Mouse (Mus musculus) bone marrow macrophage, adult 2 months (primary cell): Measurements from ENCODE around the gene Immp2l. TPM values are rescaled to one million over a fixed set of nuclear protein-coding genes. Genes with fewer than 3 reads are reported as not detected.
"Not testable (repeated sequence)": the region's sequence is repeated elsewhere in the genome, so short reads cannot be mapped to it uniquely, and the experiment has no call there.

ENCODE experiments used
- H3K27ac ChIP-seq: 2 replicates; pipeline ENCODE4 v1.5.1; 2012; ENCODE audit warnings: low read depth, low read length; ENCODE audit not compliant: insufficient read depth
- H3K4me1 ChIP-seq: 2 replicates; pipeline ENCODE4 v1.6.1; 2012; ENCODE audit warnings: low read length; ENCODE audit not compliant: control insufficient read depth, insufficient read depth
- H3K4me3 ChIP-seq: 2 replicates; pipeline ENCODE4 v1.5.1; 2012; ENCODE audit warnings: mild to moderate bottlenecking, low read length, moderate library complexity; ENCODE audit not compliant: insufficient read depth
- CTCF ChIP-seq: IDR thresholded peaks from 2 replicates; pipeline ENCODE4 v1.5.1; 2012; ENCODE audit warnings: low read depth, mild to moderate bottlenecking, low read length, moderate library complexity
- POLR2A ChIP-seq: IDR thresholded peaks from 2 replicates; pipeline ENCODE4 v1.6.1; 2012; ENCODE audit warnings: mild to moderate bottlenecking, low read depth, low read length, borderline replicate concordance
- polyA plus RNA-seq: library from polyadenylated mRNA; stranded (reverse); fragments of >200 nt; gene quantifications from 2 replicates; pipeline ENCODE4 v1.2.4, GENCODE M21; 2012; ENCODE audit not compliant: missing spikeins, insufficient read depth, insufficient read length

Gene Immp2l
- polyA plus RNA-seq, 1 experiment, result 2.3 TPM

DNA sequence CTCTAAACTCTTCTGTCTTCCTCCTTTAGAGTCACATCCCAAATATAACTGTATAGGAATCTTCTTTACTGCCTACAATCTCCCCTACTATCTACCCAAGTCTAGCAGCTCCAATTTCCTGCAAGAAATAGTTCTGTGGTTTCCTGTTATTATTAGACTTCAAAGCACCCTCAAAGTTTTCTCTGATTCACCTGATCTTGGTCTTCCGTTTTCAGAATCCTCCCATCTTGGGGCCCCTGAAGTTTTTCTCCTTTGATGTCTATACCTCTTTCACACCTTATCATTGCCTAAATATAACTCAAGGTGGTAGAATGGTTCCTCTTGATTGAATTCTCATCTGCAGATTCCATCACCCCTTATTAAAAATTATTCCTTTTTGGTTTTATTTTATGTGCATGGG, 704.6 kb downstream of the Immp2l start:
- no peaks in the 10 kb centered on the region for H3K4me1 ChIP-seq

GRCm38 (mm10) chr12:41729780-41730179, 705.9 kb downstream of the Immp2l start:
- H3K4me1 ChIP-seq, result no peaks in the 10 kb centered on the region
- TF ChIP-seq CTCF (no peak), POLR2A (no peak)
- H3K27ac ChIP-seq, result no peak overlapping the region
- no peak overlapping the region for H3K4me3 ChIP-seq

More for the DNA sequence above, 704.6 kb downstream of the Immp2l start:
- TF ChIP-seq CTCF (no peak), POLR2A (no peak)
- no peak overlapping the region for H3K27ac ChIP-seq
- H3K4me3 ChIP-seq, result no peak overlapping the region

DNA sequence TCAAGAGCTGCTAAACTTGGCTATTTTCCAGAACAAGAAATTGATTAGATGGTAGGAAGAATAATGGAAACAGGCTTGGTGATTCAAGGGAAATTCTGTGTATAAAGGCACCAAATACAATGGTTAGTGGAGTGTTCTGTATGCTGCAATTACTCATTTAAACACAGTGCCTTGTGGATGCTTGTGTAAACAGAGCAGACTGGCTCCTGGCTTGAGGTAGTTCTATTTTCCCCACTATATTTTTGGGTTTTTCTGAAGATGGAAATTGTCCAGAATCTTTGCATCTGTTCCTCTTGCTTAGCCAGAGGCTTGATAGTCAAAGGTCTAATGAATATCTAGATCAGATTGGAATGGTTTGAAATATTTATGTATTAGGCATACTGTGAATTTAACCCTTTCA, 709.3 kb downstream of the Immp2l start:
- H3K4me1 ChIP-seq, result no peaks in the 10 kb centered on the region
- no peak for TF ChIP-seq POLR2A
- TF ChIP-seq CTCF, result no peak
- no peak overlapping the region for H3K27ac ChIP-seq
- H3K4me3 ChIP-seq, result no peak overlapping the region

DNA sequence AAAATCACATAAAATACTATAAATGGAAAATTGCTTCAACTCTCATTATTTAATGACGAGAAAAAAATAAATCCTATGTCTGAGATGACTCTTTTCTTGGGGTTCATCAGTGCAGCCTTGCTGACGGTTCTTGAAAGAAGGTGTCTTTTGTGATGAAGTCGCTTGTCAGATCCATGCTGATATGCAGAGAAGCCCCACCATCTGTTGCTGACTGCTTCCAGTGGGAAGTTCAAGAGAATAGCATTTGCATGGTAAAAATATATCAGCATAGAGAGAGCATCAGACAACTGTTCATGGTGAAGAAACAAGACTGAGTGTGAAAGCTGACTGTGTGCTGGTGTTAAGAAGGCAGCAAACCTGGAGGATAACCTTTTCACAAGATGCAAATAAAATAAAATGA, 719.0 kb downstream of the Immp2l start:
- H3K4me3 ChIP-seq, result no peak overlapping the region
- H3K27ac ChIP-seq, result no peak overlapping the region
- TF ChIP-seq POLR2A (no peak), CTCF (no peak)
- no peaks in the 10 kb centered on the region for H3K4me1 ChIP-seq

DNA sequence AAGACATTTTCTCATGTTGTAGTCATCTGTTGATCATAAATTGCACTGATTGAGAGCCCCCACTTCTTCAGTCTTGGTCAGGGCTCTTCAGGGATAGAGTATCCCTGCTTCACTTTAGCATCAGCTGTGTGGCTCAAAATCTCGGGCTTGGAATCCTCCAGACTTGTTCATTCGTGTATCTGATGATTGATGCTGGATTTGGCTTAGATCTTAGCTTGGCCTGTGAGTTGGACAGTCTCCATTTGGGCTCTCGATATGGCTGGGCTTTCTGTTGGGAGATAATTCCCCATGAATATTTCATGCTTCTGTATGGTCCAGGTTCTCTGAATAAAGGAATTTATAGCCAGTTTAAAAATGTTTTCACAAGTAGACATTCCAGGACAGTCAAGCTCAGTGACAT, 739.5 kb downstream of the Immp2l start:
- no peak overlapping the region for H3K4me3 ChIP-seq
- no peaks in the 10 kb centered on the region for H3K4me1 ChIP-seq
- no peak for TF ChIP-seq POLR2A
- TF ChIP-seq CTCF, result no peak
- no peak overlapping the region for H3K27ac ChIP-seq

DNA sequence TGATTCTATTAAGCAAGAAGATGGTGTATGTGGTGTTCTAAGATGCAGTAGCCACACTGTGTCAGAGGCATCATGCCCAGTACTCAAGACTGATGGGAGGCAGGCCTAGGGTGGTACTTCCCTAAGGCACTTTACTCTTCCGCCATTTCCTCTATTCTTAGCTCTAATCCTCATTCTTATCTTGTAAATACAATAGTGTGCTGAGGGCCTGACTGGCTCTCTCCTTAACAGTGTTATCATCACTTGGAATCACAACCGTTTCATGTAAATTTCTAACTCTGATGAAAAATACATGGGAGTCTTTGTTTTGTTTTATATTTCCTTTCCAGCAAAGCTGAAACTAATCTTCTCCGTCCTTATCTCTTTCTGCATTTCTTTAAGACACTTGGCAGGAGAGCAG, 750.1 kb downstream of the Immp2l start:
- no peak overlapping the region for H3K4me3 ChIP-seq
- TF ChIP-seq POLR2A (no peak), CTCF (no peak)
- no peak overlapping the region for H3K27ac ChIP-seq
- no peaks in the 10 kb centered on the region for H3K4me1 ChIP-seq

- no peak overlapping the region for H3K27ac ChIP-seq
- TF ChIP-seq CTCF (no peak), POLR2A (no peak)
- H3K4me1 ChIP-seq, result no peaks in the 10 kb centered on the region
- no peak overlapping the region for H3K4me3 ChIP-seq
Observed at GRCm38 (mm10) chr12:41774623-41775323, 750.9 kb downstream of the Immp2l start.

GRCm38 (mm10) chr12:41777762-41778161, 753.9 kb downstream of the Immp2l start:
- H3K27ac ChIP-seq, result not testable (repeated sequence)

DNA sequence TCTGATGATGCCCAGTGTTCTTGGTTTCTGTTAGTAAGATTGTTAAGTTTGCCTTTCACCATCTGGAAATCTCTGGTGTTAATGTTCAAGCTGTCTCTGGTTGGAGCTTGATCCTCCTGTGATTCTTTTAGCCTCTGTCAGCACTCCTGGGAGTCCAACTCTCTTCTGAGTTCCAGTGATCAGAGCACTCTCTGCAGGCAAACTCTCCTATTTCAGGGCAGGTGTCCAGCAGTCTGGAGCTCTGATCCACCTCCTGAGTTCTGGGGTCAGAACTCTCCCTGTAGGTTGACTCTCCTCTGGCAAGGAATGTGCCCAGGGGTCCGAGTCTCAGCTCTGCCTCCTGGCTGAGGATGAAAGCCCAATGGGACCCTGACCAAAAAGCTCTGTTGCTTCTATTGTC, 769.8 kb downstream of the Immp2l start:
- H3K4me1 ChIP-seq, H3K4me3 ChIP-seq, H3K27ac ChIP-seq: not testable (repeated sequence)

More at GRCm38 (mm10) chr12:41777762-41778161, 753.9 kb downstream of the Immp2l start:
- H3K4me3 ChIP-seq, H3K4me1 ChIP-seq: not testable (repeated sequence)

- H3K4me1 ChIP-seq, result no peaks in the 10 kb centered on the region
- TF ChIP-seq CTCF (no peak), POLR2A (no peak)
- no peak overlapping the region for H3K4me3 ChIP-seq
- no peak overlapping the region for H3K27ac ChIP-seq
Observed at GRCm38 (mm10) chr12:41829517-41829916, 805.6 kb downstream of the Immp2l start.

DNA sequence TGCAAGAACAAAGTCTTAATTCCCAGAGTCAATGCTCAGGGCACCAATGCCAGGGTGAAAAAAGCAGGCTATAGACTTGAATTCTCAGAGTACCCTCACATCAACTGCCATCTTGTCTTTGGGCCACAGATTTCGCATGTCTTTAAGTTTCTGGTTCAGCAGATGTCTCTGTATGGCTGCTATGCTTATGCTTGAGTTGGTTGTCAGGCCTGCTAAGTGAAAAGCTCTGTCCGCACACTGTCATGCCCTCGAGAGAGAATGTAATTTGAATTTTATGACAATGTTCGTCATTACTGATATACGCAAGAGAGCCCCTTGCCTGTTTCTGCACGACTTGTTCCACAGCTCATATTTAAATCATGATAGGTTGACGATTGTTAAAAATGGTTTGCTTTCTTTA, 807.8 kb downstream of the Immp2l start:
- H3K4me1 ChIP-seq, result no peaks in the 10 kb centered on the region
- no peak overlapping the region for H3K27ac ChIP-seq
- TF ChIP-seq POLR2A (no peak), CTCF (no peak)

More for the DNA sequence above, 807.8 kb downstream of the Immp2l start:
- H3K4me3 ChIP-seq, result no peak overlapping the region
